Mouse (Mus musculus): ENCODE data around the gene Maml2.

- no peak for TF ChIP-seq POLR2A (IDR thresholded peaks at IDR 0.05; ENCODE audit: borderline replicate concordance, insufficient read depth, low read length)
- no peak for TF ChIP-seq CTCF (IDR thresholded peaks at IDR 0.05; ENCODE audit: borderline replicate concordance, insufficient read depth, low read depth, low read length)
Observed at GRCm38 (mm10) chr9:13518031-13518430, 220.3 kb downstream of the Maml2 start.
